Mouse (Mus musculus): Measurements from ENCODE around the gene Plod3. TPM values are rescaled to one million over a fixed set of nuclear protein-coding genes. Genes with fewer than 3 reads are reported as not detected.
A peak's percentile ranks its signal among the peaks of the same experiment; 100 is the strongest.
"Not testable (repeated sequence)": the region's sequence is repeated elsewhere in the genome, so short reads cannot be mapped to it uniquely, and the experiment has no call there.

The Plod3 gene
- total and polyA plus RNA-seq, 2 experiments, result 21.5 to 27.4 TPM

GRCm38 (mm10) chr5:136943382-136943781 is 43.4 kb upstream of the Plod3 start:
- Histone ChIP-seq H3K4me1 (ENCODE audit: control insufficient read depth, insufficient read depth, low read length) (no peaks in the 10 kb centered on the region), H3K79me2 (ENCODE audit: control insufficient read depth, insufficient read depth, low read length) (no peaks in the 10 kb centered on the region), H3K36me3 (ENCODE audit: control insufficient read depth, insufficient read depth, low read length) (no peaks in the 10 kb centered on the region), H3K9ac (ENCODE audit: low read depth, low read length) (no peak overlapping the region), H3K27ac (replicated peaks; ENCODE audit: insufficient read depth, low read depth, low read length) (no peak overlapping the region), H3K4me3 (ENCODE audit: insufficient read depth, low read depth, low read length) (no peak overlapping the region), H3K27me3 (ENCODE audit: control insufficient read depth, insufficient read depth, low read length) (no peaks in the 10 kb centered on the region)
- TF ChIP-seq CTCF (IDR thresholded peaks at IDR 0.05; ENCODE audit: low read depth, low read length) (no peak), POLR2A (IDR thresholded peaks at IDR 0.05; ENCODE audit: extremely low read depth, insufficient read depth, low read length) (no peak)
- 90% methylated on average over 2 of the region's 2 CpGs for WGBS
- DNase-seq (ENCODE audit: extremely low read depth, low read depth, low spot score), result no peak

GRCm38 (mm10) chr5:136945084-136945483 is 41.7 kb upstream of the Plod3 start:
- Histone ChIP-seq H3K4me1 (ENCODE audit: control insufficient read depth, insufficient read depth, low read length) (no peaks in the 10 kb centered on the region), H3K4me3 (ENCODE audit: insufficient read depth, low read depth, low read length) (no peak overlapping the region), H3K79me2 (ENCODE audit: control insufficient read depth, insufficient read depth, low read length) (no peaks in the 10 kb centered on the region), H3K27ac (replicated peaks; ENCODE audit: insufficient read depth, low read depth, low read length) (no peak overlapping the region), H3K36me3 (ENCODE audit: control insufficient read depth, insufficient read depth, low read length) (no peaks in the 10 kb centered on the region), H3K27me3 (ENCODE audit: control insufficient read depth, insufficient read depth, low read length) (no peaks in the 10 kb centered on the region), H3K9ac (ENCODE audit: low read depth, low read length) (no peak overlapping the region)
- no peak for TF ChIP-seq POLR2A (IDR thresholded peaks at IDR 0.05; ENCODE audit: extremely low read depth, insufficient read depth, low read length)
- no peak for TF ChIP-seq CTCF (IDR thresholded peaks at IDR 0.05; ENCODE audit: low read depth, low read length)
- 81% methylated on average over 12 of the region's 12 CpGs for WGBS
- no peak for DNase-seq (ENCODE audit: extremely low read depth, low read depth, low spot score)

- Histone ChIP-seq H3K27ac (replicated peaks; ENCODE audit: insufficient read depth, low read depth, low read length) (no peak overlapping the region), H3K9ac (ENCODE audit: low read depth, low read length) (no peak overlapping the region), H3K4me1 (ENCODE audit: control insufficient read depth, insufficient read depth, low read length) (no peaks in the 10 kb centered on the region), H3K79me2 (ENCODE audit: control insufficient read depth, insufficient read depth, low read length) (no peaks in the 10 kb centered on the region), H3K27me3 (ENCODE audit: control insufficient read depth, insufficient read depth, low read length) (no peaks in the 10 kb centered on the region), H3K36me3 (ENCODE audit: control insufficient read depth, insufficient read depth, low read length) (no peaks in the 10 kb centered on the region), H3K4me3 (ENCODE audit: insufficient read depth, low read depth, low read length) (no peak overlapping the region)
- no peak for TF ChIP-seq POLR2A (IDR thresholded peaks at IDR 0.05; ENCODE audit: extremely low read depth, insufficient read depth, low read length)
- TF ChIP-seq CTCF (IDR thresholded peaks at IDR 0.05; ENCODE audit: low read depth, low read length), result no peak
- DNase-seq (ENCODE audit: extremely low read depth, low read depth, low spot score), result no peak
These were observed 38.9 kb upstream of the Plod3 start for GRCm38 (mm10) chr5:136947874-136948273.

GRCm38 (mm10) chr5:136949551-136950336 is 37.1 kb upstream of the Plod3 start:
- not testable (repeated sequence) for H3K27ac ChIP-seq (replicated peaks; ENCODE audit: insufficient read depth, low read depth, low read length); H3K9ac ChIP-seq (ENCODE audit: low read depth, low read length); H3K36me3 ChIP-seq (ENCODE audit: control insufficient read depth, insufficient read depth, low read length); H3K79me2 ChIP-seq (ENCODE audit: control insufficient read depth, insufficient read depth, low read length); H3K4me1 ChIP-seq (ENCODE audit: control insufficient read depth, insufficient read depth, low read length); H3K27me3 ChIP-seq (ENCODE audit: control insufficient read depth, insufficient read depth, low read length); H3K4me3 ChIP-seq (ENCODE audit: insufficient read depth, low read depth, low read length)
- DNase-seq (ENCODE audit: extremely low read depth, low read depth, low spot score), result peak; percentile 41
- 72% methylated on average over 14 of the region's 14 CpGs for WGBS

- WGBS, result 93% methylated on average over 6 of the region's 6 CpGs
- Histone ChIP-seq H3K27ac (replicated peaks; ENCODE audit: insufficient read depth, low read depth, low read length) (no peak overlapping the region), H3K27me3 (ENCODE audit: control insufficient read depth, insufficient read depth, low read length) (no peaks in the 10 kb centered on the region), H3K36me3 (ENCODE audit: control insufficient read depth, insufficient read depth, low read length) (no peaks in the 10 kb centered on the region), H3K9ac (ENCODE audit: low read depth, low read length) (no peak overlapping the region), H3K4me3 (ENCODE audit: insufficient read depth, low read depth, low read length) (no peak overlapping the region), H3K4me1 (ENCODE audit: control insufficient read depth, insufficient read depth, low read length) (peaks cover 11% of the 10 kb centered on the region), H3K79me2 (ENCODE audit: control insufficient read depth, insufficient read depth, low read length) (peaks cover 13% of the 10 kb centered on the region; the same call in 1 of the 2 replicates)
- TF ChIP-seq POLR2A (IDR thresholded peaks at IDR 0.05; ENCODE audit: extremely low read depth, insufficient read depth, low read length) (no peak), CTCF (IDR thresholded peaks at IDR 0.05; ENCODE audit: low read depth, low read length) (no peak)
- DNase-seq (ENCODE audit: extremely low read depth, low read depth, low spot score), result no peak
These were observed 36.3 kb upstream of the Plod3 start for GRCm38 (mm10) chr5:136950521-136950920.

GRCm38 (mm10) chr5:136952153-136952552 is 34.7 kb upstream of the Plod3 start:
- H3K79me2 ChIP-seq (ENCODE audit: control insufficient read depth, insufficient read depth, low read length), result peaks cover 20% of the 10 kb centered on the region; the same call in 1 of the 2 replicates
- H3K4me3 ChIP-seq (ENCODE audit: insufficient read depth, low read depth, low read length), result no peak overlapping the region
- no peak overlapping the region for H3K27ac ChIP-seq (replicated peaks; ENCODE audit: insufficient read depth, low read depth, low read length)
- no peaks in the 10 kb centered on the region for H3K27me3 ChIP-seq (ENCODE audit: control insufficient read depth, insufficient read depth, low read length)
- H3K9ac ChIP-seq (ENCODE audit: low read depth, low read length), result no peak overlapping the region
- DNase-seq (ENCODE audit: extremely low read depth, low read depth, low spot score), result no peak
- no peak for TF ChIP-seq CTCF (IDR thresholded peaks at IDR 0.05; ENCODE audit: low read depth, low read length)
- no peak for TF ChIP-seq POLR2A (IDR thresholded peaks at IDR 0.05; ENCODE audit: extremely low read depth, insufficient read depth, low read length)
- H3K36me3 ChIP-seq (ENCODE audit: control insufficient read depth, insufficient read depth, low read length), result no peaks in the 10 kb centered on the region
- H3K4me1 ChIP-seq (ENCODE audit: control insufficient read depth, insufficient read depth, low read length), result peaks cover 17% of the 10 kb centered on the region
- 68% methylated on average over 4 of the region's 4 CpGs for WGBS

Data from liver, adult 2 months (tissue).